Mouse (Mus musculus): Measurements from ENCODE around the gene Usp4. TPM values are rescaled to one million over a fixed set of nuclear protein-coding genes. Genes with fewer than 3 reads are reported as not detected.

Gene Usp4
- total RNA-seq (2023): 127 and 168 TPM in 2 replicates

GRCm38 (mm10) chr9:108347540-108348289 lies at the start of gene Usp4:
Gene Usp4 (plus strand): TSS chr9:108347853.

DNA sequence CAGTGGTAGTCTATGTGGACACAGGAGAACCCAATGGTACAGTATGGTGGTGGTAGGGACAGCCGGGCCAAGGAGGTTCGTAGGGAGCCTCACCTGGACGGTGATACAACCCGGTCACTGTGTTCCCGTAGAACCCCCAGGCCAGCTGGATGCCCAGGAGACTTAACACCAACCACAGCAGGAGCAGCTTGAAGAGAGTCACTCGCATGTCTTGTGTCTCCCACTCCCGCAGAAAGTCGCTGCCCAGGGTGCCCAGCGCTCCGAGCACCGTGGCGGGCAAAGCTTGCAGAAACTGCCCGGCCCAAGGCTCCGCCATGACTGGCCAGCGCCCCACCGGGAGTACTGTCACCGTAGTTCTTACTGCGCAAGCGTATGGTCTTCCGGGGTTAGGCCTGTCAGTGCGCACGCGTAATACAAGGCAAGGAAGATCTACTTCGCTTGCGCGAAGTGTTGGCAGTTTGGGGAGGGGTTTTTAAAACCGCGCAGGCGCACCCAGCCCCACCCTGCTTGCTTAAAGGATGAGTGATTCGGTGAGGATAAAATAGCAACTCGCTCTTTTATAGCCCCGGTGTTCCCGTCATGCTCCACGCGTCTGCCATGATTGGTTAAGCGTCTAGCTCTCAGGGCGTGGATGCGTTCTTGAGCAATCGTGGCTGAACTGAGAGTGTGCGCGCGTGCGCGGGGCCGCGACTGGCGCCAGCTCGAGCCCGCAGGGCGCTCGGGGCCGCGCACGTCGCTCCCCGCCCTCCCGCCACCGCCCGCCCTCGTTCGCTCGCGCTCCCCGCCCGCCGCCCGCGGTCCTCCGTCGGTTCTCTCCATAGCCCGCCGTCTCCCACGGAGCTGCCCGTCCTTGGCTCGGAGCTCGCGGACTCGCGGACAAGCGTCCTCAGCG lies 41.8 kb upstream of the Usp4 start, which contains the start of the genes Rhoa and Tcta:
Gene Rhoa (plus strand): TSS at position 501 of the 892 bp plus-strand sequence.
Gene Tcta (minus strand): TSS at position 532 of the 892 bp plus-strand sequence.

GRCm38 (mm10) chr9:108338886-108339781 lies 8.5 kb upstream of the Usp4 start, which contains the start of gene Gpx1:
Gene Gpx1 (plus strand): TSS chr9:108338903.

DNA sequence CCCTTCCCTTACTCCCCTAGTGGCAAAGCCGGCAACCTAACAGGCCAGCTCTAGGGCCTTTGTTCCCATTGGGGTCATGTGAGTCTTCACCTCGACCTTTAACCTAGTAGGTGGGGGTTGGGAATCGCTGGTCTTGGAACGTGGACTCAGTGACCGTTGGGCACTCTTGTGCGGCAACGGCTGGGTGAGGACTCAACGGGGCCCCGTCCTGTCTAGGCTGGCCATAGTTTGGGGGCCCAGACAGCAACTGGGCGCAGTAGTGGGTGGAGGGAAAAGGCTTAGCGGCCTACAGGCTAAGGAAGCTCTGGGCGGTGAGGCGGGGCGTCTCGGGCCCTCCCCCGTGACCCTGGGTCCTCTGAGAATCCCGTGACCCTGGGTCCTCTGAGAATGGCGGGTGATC lies 45.0 kb downstream of the Usp4 start, which contains the start of gene 1700102P08Rik:
Gene 1700102P08Rik (plus strand): TSS at position 130 of the 400 bp plus-strand sequence.

GRCm38 (mm10) chr9:108428384-108428783 lies 80.7 kb downstream of the Usp4 start, which contains the start of gene Ccdc36:
Gene Ccdc36 (minus strand): TSS chr9:108428484.

GRCm38 (mm10) chr9:108436182-108436581 lies 88.5 kb downstream of the Usp4 start, which contains the start of gene BC048562:
Gene BC048562 (plus strand): TSS chr9:108436482.

Other genes with a start within 250 kb of the Usp4 start
- 0.27 and 0.51 TPM in 2 replicates for gene Bsn, start 157.5 kb upstream of the Usp4 start, total RNA-seq (2023)
- gene Dag1, start 83.9 kb upstream of the Usp4 start, total RNA-seq (2023): 4.5 and 4.8 TPM in 2 replicates
- gene Nicn1, start 57.4 kb upstream of the Usp4 start, total RNA-seq (2023): 0.75 and 1.5 TPM in 2 replicates
- not detected in 2 replicates for gene Amt, start 51.0 kb upstream of the Usp4 start, total RNA-seq (2023)
- gene Rhoa, start 41.7 kb upstream of the Usp4 start, total RNA-seq (2023): 447 and 476 TPM in 2 replicates
- gene Tcta, start 41.7 kb upstream of the Usp4 start, total RNA-seq (2023): 10.6 and 11.2 TPM in 2 replicates
- 1,218 and 1,262 TPM in 2 replicates for gene Gpx1, start 8.9 kb upstream of the Usp4 start, total RNA-seq (2023)
- 1.1 and 1.5 TPM in 2 replicates for gene 1700102P08Rik, start 45.0 kb downstream of the Usp4 start, total RNA-seq (2023)
- not detected in 2 replicates for gene Ccdc36, start 80.6 kb downstream of the Usp4 start, total RNA-seq (2023)
- gene BC048562, start 88.6 kb downstream of the Usp4 start, total RNA-seq (2023): not detected in 2 replicates
- 9.9 and 10.5 TPM in 2 replicates for gene Ccdc71, start 112.7 kb downstream of the Usp4 start, total RNA-seq (2023)
- gene Klhdc8b, start 113.7 kb downstream of the Usp4 start, total RNA-seq (2023): 0.59 and 1.6 TPM in 2 replicates
- gene Lamb2, start 131.9 kb downstream of the Usp4 start, total RNA-seq (2023): 0.44 and 0.79 TPM in 2 replicates
- 228 and 301 TPM in 2 replicates for gene Usp19, start 142.7 kb downstream of the Usp4 start, total RNA-seq (2023)
- 107 and 121 TPM in 2 replicates for gene Qars, start 159.9 kb downstream of the Usp4 start, total RNA-seq (2023)
- gene Qrich1, start 169.0 kb downstream of the Usp4 start, total RNA-seq (2023): 116 and 150 TPM in 2 replicates
- gene Impdh2, start 212.4 kb downstream of the Usp4 start, total RNA-seq (2023): 71.0 and 72.2 TPM in 2 replicates
- gene Ndufaf3, start 219.6 kb downstream of the Usp4 start, total RNA-seq (2023): 21.4 and 26.7 TPM in 2 replicates
- gene Dalrd3, start 222.0 kb downstream of the Usp4 start, total RNA-seq (2023): 23.0 and 31.6 TPM in 2 replicates
- 2.0 and 3.8 TPM in 2 replicates for gene Wdr6, start 230.9 kb downstream of the Usp4 start, total RNA-seq (2023)
- 0.43 and 0.66 TPM in 2 replicates for gene P4htm, start 249.8 kb downstream of the Usp4 start, total RNA-seq (2023)